Mouse (Mus musculus) subcutaneous adipose tissue, adult 2 months (tissue): ENCODE data around the gene Mrpl11. TPM values are rescaled to one million over a fixed set of nuclear protein-coding genes. Genes with fewer than 3 reads are reported as not detected.

Experiments used
- polyA plus RNA-seq: library from polyadenylated mRNA; depleted of rRNA; stranded (reverse); fragments of >200 nt; gene quantifications from 2 replicates; pipeline ENCODE4 v1.2.3, GENCODE M21; 2012; ENCODE audit warnings: low replicate concordance; rRNA removed

The Mrpl11 gene
- 32.2 and 40.6 TPM in 2 replicates for polyA plus RNA-seq

DNA sequence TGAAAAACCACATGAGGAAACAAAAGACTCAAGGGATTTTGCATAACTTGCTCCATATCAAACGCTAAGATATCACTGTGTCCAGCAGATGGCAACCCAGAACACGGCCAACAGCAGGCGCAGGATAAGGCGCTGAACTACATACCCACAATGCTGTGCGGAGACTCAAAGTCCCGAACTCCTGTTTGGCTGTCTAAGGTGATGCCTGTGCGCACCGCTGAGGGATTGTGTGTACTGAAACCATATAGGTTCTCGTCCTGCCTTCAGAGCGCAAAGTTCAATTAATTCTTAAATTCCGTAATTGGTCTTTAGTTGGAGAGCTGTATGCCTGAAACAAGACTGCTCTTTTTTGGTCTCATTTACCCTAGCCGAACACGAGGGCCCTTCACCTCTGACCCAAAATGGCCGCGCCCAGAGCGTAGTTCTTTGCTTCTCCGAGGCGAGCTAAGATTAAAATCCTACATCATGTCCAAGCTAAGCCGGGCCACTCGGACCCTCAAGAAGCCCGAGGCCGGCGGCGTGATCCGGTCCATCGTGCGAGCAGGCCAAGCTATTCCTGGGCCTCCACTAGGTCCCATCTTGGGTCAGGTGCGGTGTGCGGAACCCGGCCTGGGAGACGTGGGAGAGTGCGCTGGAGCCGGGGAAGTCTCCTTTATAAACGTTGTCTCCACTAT lies at the start of gene Mrpl11:
Gene Mrpl11, plus strand, starts transcription at position 220 of the 674 bp plus-strand sequence.

DNA sequence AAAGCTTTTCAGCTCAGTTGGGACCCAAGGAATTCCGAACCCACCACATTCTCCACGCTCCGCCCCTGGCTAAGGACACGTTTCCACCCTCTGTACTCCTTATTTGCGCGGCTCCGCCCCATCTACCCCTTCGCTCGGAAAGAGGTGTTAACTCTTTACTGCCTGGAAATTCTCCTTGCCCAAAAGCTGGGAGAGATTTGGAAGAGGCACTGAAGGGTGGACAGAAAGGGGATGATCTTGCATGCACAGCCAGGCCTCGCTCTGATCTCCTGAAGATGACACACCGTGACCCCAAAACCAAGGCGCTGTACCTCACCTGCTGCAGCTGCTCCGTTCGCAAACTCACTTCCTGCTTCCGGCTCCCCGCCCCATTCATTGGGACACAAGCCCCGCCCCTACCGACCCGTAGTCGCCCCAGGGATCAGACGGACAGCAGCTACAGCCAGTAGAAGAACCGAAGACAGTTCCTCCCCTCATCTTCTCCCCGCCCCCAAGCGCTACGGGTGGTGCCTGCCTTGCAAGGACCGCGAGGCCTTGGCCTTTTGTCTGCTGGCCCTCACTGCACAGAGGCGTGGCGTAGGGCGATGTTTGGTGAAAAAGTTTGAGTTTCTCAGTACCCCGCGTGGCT lies 33.9 kb upstream of the Mrpl11 start, which contains the start of gene Dpp3:
Gene Dpp3, minus strand, starts transcription at position 384 of the 628 bp plus-strand sequence.

DNA sequence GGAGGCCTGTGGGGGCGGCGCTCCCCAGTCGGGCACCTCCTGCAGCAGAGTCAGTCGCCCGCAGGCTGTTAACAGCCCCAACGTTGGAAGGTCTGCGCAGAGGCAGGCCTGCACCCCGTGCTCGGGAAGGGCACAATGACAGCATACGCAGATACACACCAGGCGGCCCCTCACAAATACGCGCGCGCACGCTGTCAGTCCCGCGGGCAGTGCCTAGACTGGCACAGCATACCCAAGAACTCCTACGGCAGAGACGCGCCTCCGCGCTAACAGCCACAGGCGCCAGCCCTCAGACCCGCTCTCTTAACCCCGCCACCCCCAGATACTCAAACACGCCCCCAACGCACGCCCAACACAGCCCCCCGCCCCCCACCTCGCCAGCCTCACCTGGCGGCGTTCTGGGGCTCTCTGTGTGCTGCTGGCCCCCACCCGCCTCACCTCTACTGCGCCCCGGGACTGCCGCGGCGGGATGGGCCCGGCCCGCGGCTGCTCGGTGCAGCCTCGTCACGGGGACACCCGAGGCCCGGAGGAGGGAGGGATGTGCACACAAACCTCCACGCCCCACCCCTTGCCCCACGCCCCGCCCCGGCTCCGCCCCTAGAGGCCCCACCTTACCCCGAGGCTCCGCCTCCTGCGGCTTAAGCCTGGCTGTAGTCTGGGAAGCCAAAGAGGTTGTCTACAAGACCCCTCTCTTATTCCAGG lies 19.2 kb upstream of the Mrpl11 start, which contains the start of gene Peli3:
Gene Peli3, minus strand, starts transcription at position 577 of the 702 bp plus-strand sequence.

DNA sequence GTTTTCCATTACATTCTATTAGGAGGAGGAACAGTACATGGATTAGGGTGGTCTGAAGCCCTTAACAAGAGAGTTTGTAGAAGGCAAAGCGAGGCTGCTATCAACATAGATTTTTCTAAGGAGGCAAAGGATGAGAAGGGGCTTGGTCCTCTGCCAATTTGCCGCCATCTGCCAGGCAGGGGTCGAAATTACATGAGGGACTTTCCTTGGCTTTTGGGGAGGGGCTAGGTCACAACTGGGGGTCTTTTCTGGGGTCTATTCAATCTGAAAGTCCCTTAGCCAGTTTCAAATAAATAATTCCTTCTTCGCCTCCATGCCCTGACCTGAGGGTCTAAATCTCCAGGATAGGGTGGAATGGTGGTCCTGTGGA lies 28.3 kb downstream of the Mrpl11 start, which contains the start of gene Npas4:
Gene Npas4, minus strand, starts transcription at position 61 of the 370 bp plus-strand sequence.

Other genes with a start within 250 kb of the Mrpl11 start
- 6.8 and 14.3 TPM in 2 replicates for gene Rbm4b, start 205.7 kb upstream of the Mrpl11 start, polyA plus RNA-seq
- gene Rbm4, start 168.2 kb upstream of the Mrpl11 start, polyA plus RNA-seq = 29.6 and 56.3 TPM in 2 replicates
- 11.3 and 18.0 TPM in 2 replicates for gene Gm21992, start 150.5 kb upstream of the Mrpl11 start, polyA plus RNA-seq
- gene Rbm14, start 150.5 kb upstream of the Mrpl11 start, polyA plus RNA-seq = 27.1 and 47.6 TPM in 2 replicates
- 46.5 and 55.3 TPM in 2 replicates for gene Ccs, start 122.8 kb upstream of the Mrpl11 start, polyA plus RNA-seq
- 0.13 and 0.16 TPM in 2 replicates for gene Ccdc87, start 122.8 kb upstream of the Mrpl11 start, polyA plus RNA-seq
- 105 and 179 TPM in 2 replicates for gene Ctsf, start 107.0 kb upstream of the Mrpl11 start, polyA plus RNA-seq
- 1.5 and 1.6 TPM in 2 replicates for gene Actn3, start 84.2 kb upstream of the Mrpl11 start, polyA plus RNA-seq
- 28.3 and 28.8 TPM in 2 replicates for gene Zdhhc24, start 83.5 kb upstream of the Mrpl11 start, polyA plus RNA-seq
- 4.1 and 7.4 TPM in 2 replicates for gene Bbs1, start 55.5 kb upstream of the Mrpl11 start, polyA plus RNA-seq
- gene Dpp3, start 33.9 kb upstream of the Mrpl11 start, polyA plus RNA-seq = 75.1 and 132 TPM in 2 replicates
- gene Peli3, start 19.0 kb upstream of the Mrpl11 start, polyA plus RNA-seq = 5.9 and 11.0 TPM in 2 replicates
- gene Npas4, start 28.2 kb downstream of the Mrpl11 start, polyA plus RNA-seq = 1.3 and 12.3 TPM in 2 replicates
- 6.3 and 23.7 TPM in 2 replicates for gene Slc29a2, start 61.7 kb downstream of the Mrpl11 start, polyA plus RNA-seq
- 47.3 and 48.9 TPM in 2 replicates for gene B4gat1, start 76.7 kb downstream of the Mrpl11 start, polyA plus RNA-seq
- 0.40 and 0.49 TPM in 2 replicates for gene AC124502.3, start 76.7 kb downstream of the Mrpl11 start, polyA plus RNA-seq
- gene Brms1, start 79.2 kb downstream of the Mrpl11 start, polyA plus RNA-seq = 30.7 and 31.8 TPM in 2 replicates
- 7.9 and 14.8 TPM in 2 replicates for gene Rin1, start 88.3 kb downstream of the Mrpl11 start, polyA plus RNA-seq
- 89.6 and 139 TPM in 2 replicates for gene Cd248, start 105.9 kb downstream of the Mrpl11 start, polyA plus RNA-seq
- gene Tmem151a, start 123.4 kb downstream of the Mrpl11 start, polyA plus RNA-seq = 2.0 and 9.4 TPM in 2 replicates
- gene Yif1a, start 126.4 kb downstream of the Mrpl11 start, polyA plus RNA-seq = 187 and 209 TPM in 2 replicates
- gene Cnih2, start 136.4 kb downstream of the Mrpl11 start, polyA plus RNA-seq = 0.57 and 4.0 TPM in 2 replicates
- gene Rab1b, start 144.9 kb downstream of the Mrpl11 start, polyA plus RNA-seq = 251 and 376 TPM in 2 replicates
- gene Klc2, start 156.4 kb downstream of the Mrpl11 start, polyA plus RNA-seq = 29.8 and 50.9 TPM in 2 replicates